Mouse (Mus musculus): Measurements from ENCODE around the gene Cldn34b1. TPM values are rescaled to one million over a fixed set of nuclear protein-coding genes. Genes with fewer than 3 reads are reported as not detected.

The Cldn34b1 gene
- not detected in 2 replicates for polyA plus RNA-seq (2012; rRNA removed; ENCODE audit: low replicate concordance)

GRCm38 (mm10) chrX:154890167-154890566, at the start of gene Cldn34b1:
Gene Cldn34b1 (minus strand): TSS chrX:154890267.

GRCm38 (mm10) chrX:154935887-154936286, 45.8 kb upstream of the Cldn34b1 start, which contains the start of gene Magea6:
Gene Magea6 (minus strand): TSS chrX:154935987.

Other genes with a start within 250 kb of the Cldn34b1 start
- not detected in 2 replicates for gene Magea6, start 45.7 kb upstream of the Cldn34b1 start, polyA plus RNA-seq (2012; rRNA removed; ENCODE audit: low replicate concordance)
- not detected in 2 replicates for gene Magea3, start 59.2 kb upstream of the Cldn34b1 start, polyA plus RNA-seq (2012; rRNA removed; ENCODE audit: low replicate concordance)
- not detected in 2 replicates for gene Magea8, start 105.6 kb upstream of the Cldn34b1 start, polyA plus RNA-seq (2012; rRNA removed; ENCODE audit: low replicate concordance)
- not detected in 2 replicates for gene Magea5, start 172.9 kb upstream of the Cldn34b1 start, polyA plus RNA-seq (2012; rRNA removed; ENCODE audit: low replicate concordance)
- gene Magea1, start 199.5 kb upstream of the Cldn34b1 start, polyA plus RNA-seq (2012; rRNA removed; ENCODE audit: low replicate concordance): not detected in 2 replicates
- not detected in 2 replicates for gene Magea2, start 203.4 kb upstream of the Cldn34b1 start, polyA plus RNA-seq (2012; rRNA removed; ENCODE audit: low replicate concordance)
- gene Cldn34b2, start 238.1 kb upstream of the Cldn34b1 start, polyA plus RNA-seq (2012; rRNA removed; ENCODE audit: low replicate concordance): not detected in 2 replicates